Mouse (Mus musculus) lung, embryonic 14.5 days (tissue): ENCODE data around the gene Megf11. TPM values are rescaled to one million over a fixed set of nuclear protein-coding genes. Genes with fewer than 3 reads are reported as not detected.

Experiments
- ATAC-seq: fragments of 200-750 bp; cut with Nextera tagmentation; 2 replicates; pipeline ENCODE4 v1.8.0; 2017; ENCODE audit warnings: mild to moderate bottlenecking, moderate TSS enrichment, moderate library complexity; ENCODE audit not compliant: insufficient read depth
- DNase-seq: peaks from one replicate; pipeline ENCODE4 v3.0.0-alpha.2; 2015
- H3K27ac ChIP-seq: fragments of 300-500 bp; sonication (generic); 2 replicates; pipeline ENCODE4 v1.5.1; 2014; ENCODE audit warnings: low read depth, mild to moderate bottlenecking, moderate library complexity
- H3K27me3 ChIP-seq: fragments of 300-500 bp; sonication (generic); 2 replicates; pipeline ENCODE4 v1.6.1; 2014; ENCODE audit warnings: low read length, control low read depth; ENCODE audit not compliant: insufficient read depth
- H3K36me3 ChIP-seq: fragments of 300-500 bp; sonication (generic); 2 replicates; pipeline ENCODE4 v1.6.1; 2014; ENCODE audit warnings: control low read depth; ENCODE audit not compliant: insufficient read depth
- H3K4me1 ChIP-seq: fragments of 300-500 bp; sonication (generic); 2 replicates; pipeline ENCODE4 v1.6.1; 2014; ENCODE audit warnings: antibody characterized with exemption, control low read depth; ENCODE audit not compliant: insufficient read depth
- H3K4me2 ChIP-seq: fragments of 300-500 bp; sonication (generic); 2 replicates; pipeline ENCODE4 v1.6.1; 2014; ENCODE audit warnings: mild to moderate bottlenecking
- H3K4me3 ChIP-seq: fragments of 300-500 bp; sonication (generic); 2 replicates; pipeline ENCODE4 v1.5.1; 2014; ENCODE audit warnings: low read depth, low read length
- H3K9ac ChIP-seq: fragments of 300-500 bp; sonication (generic); 2 replicates; pipeline ENCODE4 v1.6.1; 2014
- H3K9me3 ChIP-seq: fragments of 300-500 bp; sonication (generic); 2 replicates; pipeline ENCODE4 v1.6.1; 2016; ENCODE audit warnings: low read depth, low read length, control low read depth
- CTCF ChIP-seq: IDR thresholded peaks from 2 replicates; pipeline ENCODE4 v1.5.1; 2016; ENCODE audit warnings: antibody characterized with exemption, low read depth
- WGBS: fragments of 180-500 bp; shearing (Covaris S2); extraction: QIAGEN DNeasy Blood & Tissue Kit; methylation state at CpG from one replicate; pipeline ENCODE4 v1.1.7; 2014; 5-methylcytosine and 5-hydroxymethylcytosine counted together
- polyA plus RNA-seq: library from polyadenylated mRNA; unstranded; fragments of >200 nt; fragmentation: Nextera tagmentation; extraction: Ambion mirVana; gene quantifications from 2 replicates; pipeline ENCODE4 v1.2.1, GENCODE M21; 2014

Gene Megf11
- polyA plus RNA-seq, 1 experiment from 2014 or later, result 1.6 TPM

GRCm38 (mm10) chr9:64462870-64463269, 77.4 kb downstream of the Megf11 start:
- no peak for TF ChIP-seq CTCF
- peaks cover 6% of the 10 kb centered on the region for H3K4me1 ChIP-seq
- no peak overlapping the region for H3K4me2 ChIP-seq
- no peaks in the 10 kb centered on the region for H3K9me3 ChIP-seq
- H3K36me3 ChIP-seq, result no peaks in the 10 kb centered on the region
- DNase-seq, result no peak
- no peaks in the 10 kb centered on the region for H3K27me3 ChIP-seq
- no peak for ATAC-seq
- no peak overlapping the region for H3K4me3 ChIP-seq
- H3K9ac ChIP-seq, result no peak overlapping the region
- no peak overlapping the region for H3K27ac ChIP-seq

DNA sequence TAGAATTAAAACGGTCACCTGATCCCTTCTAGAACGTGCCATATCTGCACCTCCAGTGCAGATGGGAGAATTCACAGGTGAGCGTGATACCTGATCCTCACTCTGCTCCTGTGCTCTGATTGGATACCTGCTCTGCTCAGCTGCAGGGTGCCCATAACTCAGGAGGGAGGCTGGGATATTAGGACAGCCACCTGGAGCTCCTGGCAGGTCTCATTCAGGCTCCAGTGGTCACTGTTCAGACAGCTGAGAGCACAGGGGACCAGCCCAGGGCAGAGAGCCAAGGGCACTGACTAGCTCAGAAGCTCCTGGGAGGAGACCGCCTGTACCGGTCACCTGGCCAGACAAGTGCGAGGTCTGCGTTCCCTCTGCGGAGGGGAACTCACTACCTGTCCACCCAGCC, 80.7 kb downstream of the Megf11 start:
- Histone ChIP-seq H3K4me1 (no peaks in the 10 kb centered on the region), H3K27ac (no peak overlapping the region), H3K36me3 (no peaks in the 10 kb centered on the region), H3K9ac (no peak overlapping the region), H3K9me3 (no peaks in the 10 kb centered on the region), H3K27me3 (no peaks in the 10 kb centered on the region), H3K4me2 (no peak overlapping the region), H3K4me3 (no peak overlapping the region)
- 58% methylated on average over 8 of the region's 8 CpGs for WGBS
- ATAC-seq (peak; percentile 28; the same call in 1 of the 2 replicates), DNase-seq (no peak)
- no peak for TF ChIP-seq CTCF

GRCm38 (mm10) chr9:64466564-64466963, 81.1 kb downstream of the Megf11 start:
- no peak overlapping the region for H3K27ac ChIP-seq
- H3K4me2 ChIP-seq, result no peak overlapping the region
- H3K9ac ChIP-seq, result no peak overlapping the region
- no peak overlapping the region for H3K4me3 ChIP-seq
- no peak for TF ChIP-seq CTCF
- ATAC-seq (no peak), DNase-seq (no peak)
- H3K27me3 ChIP-seq, result no peaks in the 10 kb centered on the region
- 48% methylated on average over 4 of the region's 4 CpGs for WGBS
- H3K4me1 ChIP-seq, result no peaks in the 10 kb centered on the region
- H3K9me3 ChIP-seq, result no peaks in the 10 kb centered on the region
- H3K36me3 ChIP-seq, result no peaks in the 10 kb centered on the region

GRCm38 (mm10) chr9:64470806-64471205, 85.4 kb downstream of the Megf11 start:
- WGBS, result 76% methylated on average over 1 of the region's 1 CpGs

GRCm38 (mm10) chr9:64471336-64471735, 85.9 kb downstream of the Megf11 start:
- no peaks in the 10 kb centered on the region; the same call in 1 of the 2 replicates for H3K27me3 ChIP-seq
- DNase-seq, result no peak
- no peaks in the 10 kb centered on the region for H3K4me1 ChIP-seq
- no peak overlapping the region for H3K9ac ChIP-seq
- ATAC-seq, result no peak
- no peak overlapping the region for H3K4me3 ChIP-seq
- no peaks in the 10 kb centered on the region for H3K9me3 ChIP-seq
- no peak overlapping the region for H3K27ac ChIP-seq
- H3K36me3 ChIP-seq, result no peaks in the 10 kb centered on the region
- H3K4me2 ChIP-seq, result no peak overlapping the region
- 72% methylated on average over 3 of the region's 3 CpGs for WGBS
- no peak for TF ChIP-seq CTCF

More at GRCm38 (mm10) chr9:64470806-64471205, 85.4 kb downstream of the Megf11 start:
- H3K9ac ChIP-seq, result no peak overlapping the region
- no peaks in the 10 kb centered on the region for H3K36me3 ChIP-seq
- H3K4me3 ChIP-seq, result no peak overlapping the region
- no peak overlapping the region for H3K27ac ChIP-seq
- no peak for TF ChIP-seq CTCF
- no peaks in the 10 kb centered on the region for H3K4me1 ChIP-seq
- no peak overlapping the region for H3K4me2 ChIP-seq
- H3K27me3 ChIP-seq, result no peaks in the 10 kb centered on the region; the same call in 1 of the 2 replicates
- no peaks in the 10 kb centered on the region for H3K9me3 ChIP-seq
- DNase-seq (no peak), ATAC-seq (no peak)

GRCm38 (mm10) chr9:64472165-64472564, 86.7 kb downstream of the Megf11 start:
- no peak overlapping the region for H3K9ac ChIP-seq
- no peak for ATAC-seq
- H3K27ac ChIP-seq, result no peak overlapping the region
- no peaks in the 10 kb centered on the region; the same call in 1 of the 2 replicates for H3K27me3 ChIP-seq
- no peaks in the 10 kb centered on the region for H3K4me1 ChIP-seq
- no peak for TF ChIP-seq CTCF
- no peak overlapping the region for H3K4me3 ChIP-seq
- no peak overlapping the region for H3K4me2 ChIP-seq
- 28% methylated on average over 2 of the region's 2 CpGs for WGBS
- DNase-seq, result no peak
- no peaks in the 10 kb centered on the region for H3K9me3 ChIP-seq
- no peaks in the 10 kb centered on the region for H3K36me3 ChIP-seq

GRCm38 (mm10) chr9:64472743-64473142, 87.3 kb downstream of the Megf11 start:
- ATAC-seq (no peak), DNase-seq (no peak)
- TF ChIP-seq CTCF, result no peak
- Histone ChIP-seq H3K4me3 (no peak overlapping the region), H3K9me3 (no peaks in the 10 kb centered on the region), H3K4me1 (no peaks in the 10 kb centered on the region), H3K4me2 (no peak overlapping the region), H3K36me3 (no peaks in the 10 kb centered on the region), H3K9ac (no peak overlapping the region), H3K27ac (no peak overlapping the region), H3K27me3 (no peaks in the 10 kb centered on the region; the same call in 1 of the 2 replicates)
- 38% methylated on average over 6 of the region's 6 CpGs for WGBS

- no peaks in the 10 kb centered on the region for H3K4me1 ChIP-seq
- H3K27ac ChIP-seq, result no peak overlapping the region
- TF ChIP-seq CTCF, result no peak
- H3K9me3 ChIP-seq, result no peaks in the 10 kb centered on the region
- no peak overlapping the region for H3K4me2 ChIP-seq
- H3K27me3 ChIP-seq, result no peaks in the 10 kb centered on the region; the same call in 1 of the 2 replicates
- ATAC-seq (no peak), DNase-seq (no peak)
- no peaks in the 10 kb centered on the region for H3K36me3 ChIP-seq
- WGBS, result 27% methylated on average over 2 of the region's 2 CpGs
- H3K9ac ChIP-seq, result no peak overlapping the region
- H3K4me3 ChIP-seq, result no peak overlapping the region
Observed at GRCm38 (mm10) chr9:64473170-64473569, 87.7 kb downstream of the Megf11 start.
